ENCODE assay signal across 18 mouse cellular contexts in genomic region chr11:58024271-58024670, GRCm38 (mm10). TPM values are rescaled to one million over a fixed set of nuclear protein-coding genes. Genes with fewer than 3 reads are reported as not detected.
DNase-seq lines count a peak whose midpoint lies in the region; TF ChIP-seq lines count a peak whose summit lies in the region.
"Had no signal": no experiment of that assay in that cellular context is flagged by ENCODE, and none has a peak within 500 bp of the region (broad histone marks: within the 10 kb centered on the region; RNA-seq: fewer than 3 reads in every experiment).

No protein-coding gene starts in this region.

- DNase-seq in kidney, adult 9 months: peak; percentile 32
- no peak for DNase-seq in kidney, postnatal 14 days
- DNase-seq in CH12.LX (ENCODE audit: extremely low read depth) (no peak), NIH3T3 (ENCODE audit: low read depth) (peak; percentile 12)
- DNase-seq in T-cell, adult 2 months (ENCODE audit: low spot score): no peak
- no peak for DNase-seq in ovary, postnatal 14 days (ENCODE audit: low spot score)
- DNase-seq: adrenal gland, postnatal 10 days; cerebellum, adult 8-10 months; gastrocnemius, postnatal 14 days; heart, postnatal 14 days; right cerebral cortex, postnatal 4 days; thymus, postnatal 14 days had no signal

- no peaks in the 10 kb centered on the region for H3K27me3 ChIP-seq in CH12.LX (replicated peaks)
- no peaks in the 10 kb centered on the region for H3K27me3 ChIP-seq in megakaryocyte, embryonic 14.5 days (replicated peaks)
- H3K27me3 ChIP-seq: forebrain, embryonic 13.5 days; hindbrain, embryonic 13.5 days had no signal

- no peak for TF ChIP-seq RAD21 in CH12.LX (IDR thresholded peaks at IDR 0.05; ENCODE audit: low read depth, low read length)

- no peak for TF ChIP-seq EP300 in CH12.LX (IDR thresholded peaks at IDR 0.05; ENCODE audit: low read length)

- H3K9ac ChIP-seq in CH12.LX (ENCODE audit: insufficient read depth, low read depth): no peak overlapping the region; the same call in 1 of the 2 replicates
- H3K9ac ChIP-seq: forebrain, embryonic 13.5 days; hindbrain, embryonic 13.5 days; liver, embryonic 14.5 days had no signal

- no peak overlapping the region for H3K27ac ChIP-seq in CH12.LX (ENCODE audit: insufficient read depth, low read depth)
- H3K27ac ChIP-seq: forebrain, embryonic 13.5 days; hindbrain, embryonic 13.5 days; liver, embryonic 14.5 days had no signal

- peaks cover 2 to 60% of the 10 kb centered on the region in 2 experiments for H3K36me3 ChIP-seq in CH12.LX (replicated peaks in 1 of 2; ENCODE audit: control insufficient read depth in 1 of 2, insufficient read depth in 1 of 2, low read length in 1 of 2)
- H3K36me3 ChIP-seq in megakaryocyte, embryonic 14.5 days (replicated peaks; ENCODE audit: low read length): peaks cover 16% of the 10 kb centered on the region
- H3K36me3 ChIP-seq: hindbrain, embryonic 13.5 days had no signal

- in situ Hi-C loops in CH12.LX (cut with MboI; ENCODE audit: low pct_ligation_motif_present, low pct_unique_long_range_greater_than_20kb, low sequenced_read_pairs): no loop called here

- no peak overlapping the region for H3K4me3 ChIP-seq in CH12.LX (replicated peaks in 1 of 3; ENCODE audit: low read depth in 2 of 3, low read length in 2 of 3, poor library complexity in 1 of 3)
- peak overlapping the region; percentile 1 for H3K4me3 ChIP-seq in megakaryocyte, embryonic 14.5 days (replicated peaks)
- H3K4me3 ChIP-seq: erythroblast, embryonic 14.5 days; forebrain, embryonic 13.5 days; hindbrain, embryonic 13.5 days had no signal

- no peak overlapping the region; the same call in 1 of the 2 replicates for H3K4me2 ChIP-seq in CH12.LX (ENCODE audit: insufficient read depth, low read depth, poor library complexity, severe bottlenecking)
- H3K4me2 ChIP-seq: forebrain, embryonic 13.5 days; heart, embryonic 11.5 days; hindbrain, embryonic 13.5 days had no signal

- no peak; the same call in 1 of the 2 replicates for TF ChIP-seq POLR2A in CH12.LX (IDR thresholded peaks at IDR 0.05; ENCODE audit: low read depth, low read length)

- dilution Hi-C loops in CH12.LX (cut with MboI; ENCODE audit: extremely low pct_ligation_motif_present, extremely low pct_unique_long_range_greater_than_20kb, low sequenced_read_pairs): no loop called here

- peaks cover 100% of the 10 kb centered on the region for H3K79me2 ChIP-seq in CH12.LX (replicated peaks; ENCODE audit: control insufficient read depth, extremely low read depth, insufficient read depth, poor library complexity, severe bottlenecking)

- no peaks in the 10 kb centered on the region for H3K9me3 ChIP-seq in CH12.LX (replicated peaks; ENCODE audit: low read length)
- no peaks in the 10 kb centered on the region for H3K9me3 ChIP-seq in megakaryocyte, embryonic 14.5 days
- H3K9me3 ChIP-seq: forebrain, embryonic 13.5 days; hindbrain, embryonic 13.5 days had no signal

- H3K4me1 ChIP-seq in CH12.LX (ENCODE audit: control insufficient read depth in 1 of 2, insufficient read depth in 2 of 2): peaks cover 33 to 90% of the 10 kb centered on the region in 2 experiments
- H3K4me1 ChIP-seq in megakaryocyte, embryonic 14.5 days: peaks cover 81% of the 10 kb centered on the region

- no peak for TF ChIP-seq CTCF in CH12.LX (conservative IDR thresholded peaks at IDR 0.05 in 1 of 2, IDR thresholded peaks at IDR 0.05 in 1 of 2; ENCODE audit: low read depth in 2 of 2, low read length in 2 of 2)

TF ChIP-seq in CH12.LX, 34 proteins besides CTCF, POLR2A, EP300 and RAD21:
- no peak for TF ChIP-seq JUND (conservative IDR thresholded peaks at IDR 0.05; ENCODE audit: low read depth, low read length)
- 0 out of 2 replicates have a peak, but pooled peaks have one; percentile 8 for TF ChIP-seq MAFK (IDR thresholded peaks at IDR 0.05; ENCODE audit: insufficient replicate concordance, low read length)

RNA-seq across cellular contexts. Expression of gene Larp1, which starts 15.4 kb away (rescaled TPM):
- total RNA-seq in CH12.LX (2012; rRNA removed) (94.1 and 106 TPM in 2 replicates), CH12.LX (2014; rRNA removed) (33.4 and 38.2 TPM in 2 replicates)
- polyA plus RNA-seq in CH12.LX (2012; ENCODE audit: insufficient read length, low read depth): 222 and 284 TPM in 2 replicates
- 25.9 and 62.2 TPM in 2 replicates for polyA plus RNA-seq in megakaryocyte, embryonic 14.5 days (2012; ENCODE audit: insufficient read depth, low replicate concordance)

Comparison
In these comparisons a context has a peak if more than half of its experiments do, and no peak if none do; other contexts are left out.
1. DNase-seq: peak in kidney, adult 9 months (single experiment) and NIH3T3 (single experiment); none in kidney, postnatal 14 days (single experiment), CH12.LX (single experiment), T-cell, adult 2 months (single experiment) and ovary, postnatal 14 days (single experiment).